Mouse (Mus musculus): Measurements from ENCODE around the gene Cherp.

DNA sequence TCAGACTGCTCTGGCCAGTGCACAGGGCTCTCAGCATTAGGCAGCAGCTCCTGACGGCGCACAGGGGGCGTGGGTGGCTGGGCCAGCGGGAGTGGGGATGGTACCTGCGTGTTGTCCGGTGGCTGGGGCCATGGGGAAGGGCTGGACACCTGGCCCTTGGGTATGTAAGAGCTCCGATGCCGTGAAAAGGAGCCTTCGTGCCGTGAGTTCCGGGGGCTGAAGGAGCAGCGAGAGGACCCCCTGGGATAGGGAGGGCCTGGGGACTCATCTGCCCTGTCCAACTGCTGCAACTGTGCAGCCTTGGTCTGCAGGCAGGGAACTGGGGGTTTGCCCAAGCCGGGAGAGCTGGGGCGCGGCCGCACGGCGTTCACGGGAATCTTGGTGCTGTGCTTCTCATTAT is 21.2 kb upstream of the Cherp start:
- TF ChIP-seq POLR2A (IDR thresholded peaks at IDR 0.05; ENCODE audit: borderline replicate concordance, extremely low read depth, low read depth, low read length), result no peak
- TF ChIP-seq CTCF (IDR thresholded peaks at IDR 0.05; ENCODE audit: insufficient read depth, low read length), result no peak
